Mouse (Mus musculus) heart, adult 9 months (tissue): ENCODE results near the gene Trim41.
"Not testable (repeated sequence)": the region's sequence is repeated elsewhere in the genome, so short reads cannot be mapped to it uniquely, and the experiment has no call there.

Experiments used
- DNase-seq, 2 experiments: peaks; one replicate each; pipeline ENCODE4 v3.0.0; 2022; ENCODE audit warnings: low spot score in 2 of 2

The Trim41 gene

DNA sequence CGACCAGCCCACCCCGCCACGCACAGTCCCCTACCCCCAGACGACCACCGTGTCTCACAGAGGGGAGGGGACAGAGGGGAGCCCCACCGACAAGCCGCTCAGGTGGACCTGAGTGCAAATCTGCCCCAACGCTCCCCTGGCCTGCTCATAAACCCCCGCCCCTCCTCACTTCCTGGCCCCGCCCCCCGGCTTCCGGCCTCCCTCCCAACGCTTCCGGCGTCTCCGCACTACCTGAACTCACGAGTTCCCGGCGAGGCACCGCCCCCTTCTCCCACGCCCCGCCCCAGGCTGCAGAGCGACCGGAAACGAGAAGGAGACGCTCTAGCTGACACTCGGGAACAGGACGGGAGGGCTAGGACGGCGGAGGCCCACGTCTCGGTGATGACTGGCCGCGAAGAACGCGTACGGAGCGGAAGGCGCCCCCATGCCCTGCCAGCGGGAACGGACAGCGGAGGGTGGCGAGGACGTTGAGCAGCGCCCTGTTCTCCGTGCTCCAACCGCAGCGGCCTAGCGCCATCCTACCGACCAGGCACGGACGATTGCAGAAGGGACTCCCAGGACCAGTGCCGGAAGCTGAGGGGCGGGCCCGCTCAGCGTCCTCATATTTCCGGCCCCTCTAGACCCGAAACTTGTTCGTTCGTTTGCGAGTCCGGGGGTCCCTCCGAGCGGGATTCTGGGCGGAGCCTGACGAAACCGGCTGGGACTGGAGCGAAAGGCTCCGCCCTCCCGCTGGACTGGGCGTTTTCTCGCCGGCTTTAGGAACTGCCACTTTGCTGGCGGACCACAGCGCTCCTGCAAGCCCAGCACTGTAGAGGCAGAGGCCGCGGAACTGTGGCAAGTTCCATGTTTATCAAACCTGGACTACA lies at the start of gene Trim41:
TSS of gene Trim41 (minus strand) at position 554 of the 866 bp plus-strand sequence.
- peak; percentile 99 for DNase-seq

- no peak for DNase-seq
Observed at GRCm38 (mm10) chr11:48866481-48866880, 49.3 kb upstream of the Trim41 start.

DNA sequence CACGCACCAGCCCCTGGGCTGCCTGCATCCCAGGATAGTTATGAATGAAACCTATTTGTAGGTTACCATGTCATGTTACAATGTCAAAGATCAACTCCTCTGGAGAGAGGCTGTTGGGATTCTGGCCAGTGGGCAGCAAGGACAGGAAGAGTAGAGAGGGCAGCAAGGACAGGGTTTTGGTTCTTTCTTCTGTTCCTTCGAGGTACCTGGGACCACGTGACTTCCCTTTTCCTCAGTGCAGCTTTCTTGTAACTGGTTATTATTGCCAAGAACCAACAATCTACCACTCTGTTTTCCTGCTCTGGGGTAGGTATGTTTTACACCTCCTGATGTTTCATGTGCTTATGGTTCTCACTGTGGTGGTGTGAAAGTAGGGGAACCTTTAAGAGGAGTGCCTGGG lies 46.7 kb upstream of the Trim41 start:
- DNase-seq, result no peak

DNA sequence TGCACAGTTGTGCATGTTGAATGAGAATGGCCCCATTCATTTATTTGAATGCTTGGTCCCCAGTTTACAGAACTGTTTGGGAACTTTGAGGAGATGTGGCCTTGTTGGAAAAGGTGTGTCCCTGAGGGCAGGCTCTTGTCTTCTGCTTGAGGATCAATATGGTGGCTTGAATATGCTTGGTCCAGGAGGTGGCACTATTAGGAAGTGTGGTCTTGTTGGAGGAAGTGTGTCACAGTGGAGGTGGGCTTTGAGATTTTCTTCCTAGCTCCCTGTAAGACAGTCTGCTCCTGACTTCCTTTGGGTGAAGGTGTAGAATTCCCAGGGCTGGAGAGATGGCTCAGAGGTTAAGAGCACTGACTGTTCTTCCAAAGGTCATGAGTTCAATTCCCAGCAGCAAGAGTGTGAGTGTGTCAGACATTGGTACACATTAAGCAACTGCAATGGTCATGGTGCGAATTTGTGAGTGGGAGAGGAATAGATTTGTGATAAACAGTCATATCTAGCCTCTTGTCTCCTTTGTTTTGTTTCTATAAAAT lies 45.7 kb upstream of the Trim41 start:
- no peak for DNase-seq

- peak in 1 of 2 experiments; percentile 65 for DNase-seq
Observed at GRCm38 (mm10) chr11:48859014-48859413, 41.9 kb upstream of the Trim41 start.

GRCm38 (mm10) chr11:48853474-48854180 lies 36.5 kb upstream of the Trim41 start:
- DNase-seq, result peak; percentile 81 to 93

DNA sequence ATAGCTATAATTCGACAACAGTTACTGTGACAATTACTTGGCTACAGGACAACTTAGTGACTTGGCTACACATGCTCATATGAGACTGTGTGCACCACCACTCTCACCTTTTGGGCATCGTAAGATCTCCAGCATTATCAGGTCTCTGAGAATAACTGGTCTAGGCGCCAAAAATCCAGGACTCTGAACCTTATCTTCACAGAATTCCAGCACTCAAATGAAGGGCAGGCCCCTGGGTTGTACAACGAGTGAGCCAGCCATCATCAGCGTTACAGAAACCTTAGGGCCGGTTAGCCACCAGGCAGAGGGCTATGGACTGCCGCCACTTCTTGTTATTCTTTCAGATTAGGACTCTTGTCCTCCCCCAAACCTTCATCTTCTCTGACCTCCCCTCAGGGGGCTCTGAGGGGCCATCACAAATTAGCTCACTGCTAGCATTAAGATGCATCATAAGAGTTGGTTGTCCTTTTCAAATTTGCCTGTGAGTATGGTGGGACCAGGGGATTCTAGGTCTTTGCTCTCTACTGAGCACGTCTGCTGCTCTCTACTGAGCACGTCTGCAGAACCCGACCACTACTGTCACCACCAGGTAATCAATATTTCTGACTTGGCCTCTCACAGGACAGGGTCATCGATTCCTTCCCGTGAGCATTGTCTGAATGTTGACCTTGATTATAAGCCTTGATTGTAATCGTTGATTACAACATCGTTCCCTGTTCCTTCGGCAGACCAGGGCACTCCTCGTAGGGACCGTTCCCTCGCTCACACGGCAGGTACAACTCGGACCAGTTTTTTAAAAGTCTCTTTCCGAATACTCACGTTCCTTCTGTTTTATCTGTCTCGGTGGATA lies 35.7 kb upstream of the Trim41 start:
- no peak for DNase-seq

GRCm38 (mm10) chr11:48852190-48852589 lies 35.0 kb upstream of the Trim41 start:
- DNase-seq, result no peak

DNA sequence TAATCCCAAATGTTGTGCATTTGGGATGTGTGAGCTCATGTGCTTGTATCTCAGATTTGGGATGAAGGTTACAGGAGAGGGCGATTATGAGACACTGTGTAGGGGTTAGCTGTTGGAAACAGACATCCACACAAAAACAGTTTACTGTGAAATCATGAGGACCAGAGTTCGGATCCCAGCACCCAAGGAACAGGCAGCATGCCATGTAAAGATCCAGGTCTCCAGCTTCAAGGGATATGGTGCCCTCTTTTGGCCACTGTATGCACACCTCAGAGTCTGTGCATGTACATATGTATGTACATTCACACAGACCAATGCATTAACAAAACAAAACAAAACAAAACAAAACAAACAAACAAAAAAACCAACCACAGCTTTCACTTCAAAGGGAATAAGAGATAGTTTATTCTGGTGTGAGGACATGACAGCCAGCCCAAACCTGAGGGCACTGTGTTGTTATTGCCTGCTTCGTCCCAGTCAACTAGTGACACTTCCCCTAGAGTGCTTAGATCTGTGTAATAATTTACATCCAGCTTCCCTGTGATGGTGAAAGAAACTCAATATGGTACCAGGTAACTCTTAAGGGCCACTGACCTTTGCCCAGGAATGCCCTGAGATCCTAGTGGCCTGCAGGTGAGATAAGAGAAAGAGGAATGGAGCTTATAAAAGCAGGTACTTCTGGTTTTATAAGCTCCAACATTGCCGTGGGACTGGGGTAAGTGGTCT lies 34.3 kb upstream of the Trim41 start:
- no peak for DNase-seq

DNA sequence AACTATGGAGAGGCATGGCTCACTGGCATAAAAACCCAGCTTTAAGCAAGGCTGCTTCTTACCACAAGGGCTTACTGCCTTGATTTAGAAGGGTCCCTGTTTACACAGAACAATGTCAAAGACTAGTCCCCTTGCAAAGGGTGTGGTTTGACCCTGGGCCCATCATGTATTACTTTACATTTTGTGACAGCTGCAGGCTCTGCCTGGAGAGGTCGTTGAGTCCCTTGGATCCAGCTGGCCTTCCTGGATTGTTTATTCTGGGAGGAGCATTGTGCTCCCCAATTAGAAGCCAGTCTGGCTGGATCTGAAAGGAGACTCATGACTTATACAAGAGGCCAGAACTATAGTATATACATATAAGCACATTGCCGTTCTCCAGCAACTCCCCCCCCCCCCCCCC lies 33.1 kb upstream of the Trim41 start:
- no peak for DNase-seq

DNA sequence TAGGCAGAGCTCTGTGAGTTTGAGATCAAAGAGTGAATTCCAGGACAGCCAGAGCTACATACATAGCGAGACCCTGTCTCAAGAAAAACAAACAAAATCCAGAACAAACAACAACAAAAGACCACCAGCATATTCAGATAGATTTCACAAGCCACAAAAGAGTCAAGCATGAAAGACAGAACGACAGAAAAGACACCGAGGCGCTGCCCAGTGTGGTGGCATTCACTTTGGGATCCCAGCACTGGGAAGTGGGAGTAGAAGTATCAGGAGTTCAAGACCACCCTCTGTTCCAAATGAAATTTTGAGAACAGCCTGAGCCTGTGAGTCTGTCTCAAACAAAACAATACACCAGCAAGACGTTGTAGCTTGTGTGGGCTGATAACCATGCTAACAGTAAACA lies 29.7 kb upstream of the Trim41 start:
- no peak for DNase-seq

- DNase-seq, result not testable (repeated sequence)
Observed at GRCm38 (mm10) chr11:48846362-48846761, 29.2 kb upstream of the Trim41 start.

- DNase-seq, result no peak
Observed at GRCm38 (mm10) chr11:48845244-48845815, 28.2 kb upstream of the Trim41 start.

DNA sequence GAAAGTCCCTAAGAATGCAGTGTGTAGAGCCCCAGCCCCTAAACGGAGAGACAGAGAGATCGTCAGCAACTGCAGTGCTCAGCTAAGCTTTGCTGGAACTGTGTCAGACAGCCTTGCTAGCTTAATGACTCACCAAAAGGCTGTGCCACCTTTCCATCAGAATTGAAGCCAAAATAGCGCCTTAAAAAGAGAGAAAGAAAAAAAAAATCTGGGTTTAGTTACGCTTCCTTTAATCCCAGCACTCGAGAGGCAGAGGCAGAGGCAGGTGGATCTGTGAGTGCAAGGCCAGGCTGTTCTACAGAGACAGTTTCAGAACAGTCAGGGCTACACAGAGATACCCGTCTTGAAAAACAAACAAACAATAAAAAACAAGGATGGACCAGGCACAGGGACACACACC lies 27.2 kb upstream of the Trim41 start:
- no peak for DNase-seq

DNA sequence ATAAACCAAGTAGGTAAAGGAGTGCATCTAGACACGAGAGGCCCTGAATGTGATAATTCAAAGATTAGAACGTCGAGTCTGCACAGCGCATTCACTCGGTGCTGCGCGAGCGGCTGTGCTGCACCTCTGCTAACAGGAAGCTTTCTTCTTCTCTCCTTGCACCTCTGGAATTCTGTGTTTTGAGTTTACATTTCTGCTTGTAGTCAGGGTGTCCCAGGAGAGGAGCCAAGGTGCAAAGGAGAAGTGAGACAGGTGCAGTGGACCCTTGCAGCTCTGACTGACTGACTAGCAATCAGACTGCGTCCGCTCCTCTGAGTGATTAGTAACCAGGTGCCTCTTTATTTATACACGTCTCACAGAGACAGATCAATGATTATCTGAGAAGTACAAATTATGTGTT lies 26.0 kb upstream of the Trim41 start:
- DNase-seq, result no peak

DNA sequence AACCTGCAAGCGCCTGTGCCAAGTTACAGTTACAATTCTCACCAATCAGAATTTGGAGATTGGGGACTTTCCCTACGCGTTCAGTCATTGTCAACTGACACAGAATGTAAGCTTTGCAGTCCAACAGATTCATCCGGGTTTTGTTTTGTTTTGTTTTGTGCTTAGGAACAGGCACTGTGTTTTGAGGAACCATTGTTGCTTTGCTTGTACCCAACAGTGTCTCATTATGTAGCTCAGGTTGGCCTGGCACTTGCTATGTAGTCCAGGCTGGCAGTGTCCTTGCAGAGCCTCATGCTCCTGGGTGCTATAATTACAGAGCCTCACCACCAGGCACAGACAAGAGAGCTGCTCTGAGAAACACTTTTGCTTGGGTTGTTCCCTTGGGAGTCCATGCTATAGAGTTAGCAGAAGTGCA lies 25.2 kb upstream of the Trim41 start:
- no peak for DNase-seq

- no peak for DNase-seq
Observed at GRCm38 (mm10) chr11:48841213-48841612, 24.1 kb upstream of the Trim41 start.

DNA sequence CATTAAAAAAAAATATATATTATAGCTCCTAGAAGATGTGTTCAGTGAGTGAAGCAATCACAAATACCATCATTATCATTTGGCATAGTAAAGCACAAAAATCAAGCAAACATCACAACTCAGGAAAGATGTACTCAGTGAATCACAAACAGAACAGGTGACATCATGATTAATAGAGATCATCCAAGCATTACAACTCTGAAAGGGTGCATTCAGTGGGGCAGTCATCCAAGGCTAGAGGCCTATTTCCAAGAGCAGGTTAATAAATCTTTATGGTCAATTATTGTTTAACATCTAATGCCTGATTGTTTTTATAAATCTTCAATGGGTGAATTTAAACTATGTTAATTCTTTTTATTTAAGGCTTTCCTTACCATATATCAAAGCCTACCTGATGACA lies 23.7 kb upstream of the Trim41 start:
- DNase-seq, result no peak

DNA sequence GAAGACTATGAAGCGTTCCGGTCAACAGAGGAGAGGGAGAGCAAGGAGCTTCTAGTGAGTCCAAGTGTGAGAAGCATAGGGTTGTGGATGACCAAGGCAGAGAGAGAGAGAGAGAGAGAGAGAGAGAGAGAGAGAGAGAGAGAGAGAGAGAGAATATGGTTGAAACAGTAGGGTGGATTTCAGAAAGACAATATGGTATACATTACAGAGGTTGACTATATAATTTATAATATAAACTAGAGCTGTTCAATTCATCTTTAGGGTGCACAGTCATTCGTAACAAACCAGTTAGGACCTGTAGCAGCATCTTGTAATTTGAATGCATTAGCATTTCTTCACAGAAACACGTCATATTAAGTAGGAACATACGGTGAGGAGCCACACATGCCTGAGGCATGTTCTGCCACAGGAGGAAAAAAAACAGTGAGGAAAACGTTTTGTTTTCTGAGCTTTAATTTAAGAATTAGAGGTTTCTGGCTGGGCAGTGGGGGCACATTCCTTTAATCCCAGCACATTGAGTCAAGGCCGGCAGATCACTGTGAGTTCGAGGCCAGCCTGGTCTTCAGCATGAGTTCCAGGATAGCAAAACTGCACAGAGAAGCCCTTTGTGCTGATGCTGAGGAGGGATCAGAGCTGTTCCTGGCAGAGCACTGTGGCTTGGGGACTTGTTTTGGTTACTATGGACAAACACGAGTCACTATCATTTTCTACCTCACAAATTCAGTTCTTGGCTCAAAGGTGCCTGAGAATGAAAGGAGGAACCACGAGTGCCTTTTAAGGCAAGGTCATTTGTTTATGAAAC lies 21.9 kb upstream of the Trim41 start:
- no peak for DNase-seq
